Mouse (Mus musculus) cerebellum, postnatal 10 days (tissue): ENCODE measurements at regions not wholly inside any gene's neighbourhood (a gene's known extent, or its start where the extent isn't known, plus 50 kb on each side); places are given as distances from the start of the nearest gene placed in this dataset.

Experiments
- DNase-seq, 2 experiments: peaks; one replicate each; pipeline ENCODE4 v3.0.0; 2021; ENCODE audit warnings: mixed read lengths in 2 of 2

DNA sequence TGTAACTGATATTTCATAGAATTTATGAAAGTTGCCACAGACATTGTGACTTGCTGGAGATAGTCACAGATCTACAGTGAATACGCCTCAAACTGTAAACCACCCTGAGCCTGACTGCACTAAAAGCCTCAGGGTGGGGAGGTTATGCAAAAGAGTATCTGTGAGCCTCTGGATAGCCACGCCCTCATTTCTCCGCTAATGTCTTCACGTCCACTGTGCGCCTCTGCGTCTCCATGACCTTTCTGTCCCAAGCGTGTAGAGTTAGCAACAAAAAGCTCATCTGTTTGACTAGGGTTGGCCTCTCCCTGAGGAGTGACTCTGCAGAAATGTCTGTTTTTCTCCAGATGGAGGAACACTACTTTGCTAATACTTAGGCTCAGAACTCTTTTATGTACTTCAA is 170.8 kb upstream of the Gm49356 start:
- DNase-seq, result no peak

DNA sequence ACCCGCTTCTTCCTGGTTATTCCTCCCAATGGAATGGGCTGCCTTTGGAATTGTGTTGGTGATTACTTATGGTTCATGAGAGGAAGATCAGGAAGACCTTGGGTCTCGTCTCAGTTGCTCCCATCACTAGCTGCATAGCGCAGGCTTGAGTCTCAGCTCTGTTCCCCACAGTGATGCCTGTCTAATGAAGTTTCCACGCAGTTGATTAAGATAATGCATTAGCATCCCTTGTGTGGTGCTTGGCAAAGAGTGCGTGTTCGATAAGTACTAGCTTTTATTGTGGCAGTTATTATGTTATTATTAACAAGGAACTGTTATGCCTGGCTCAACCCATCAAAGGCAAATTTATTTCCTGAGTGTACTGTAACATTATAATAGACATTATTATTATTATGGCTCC is 169.7 kb upstream of the Gm49356 start:
- DNase-seq, result no peak

DNA sequence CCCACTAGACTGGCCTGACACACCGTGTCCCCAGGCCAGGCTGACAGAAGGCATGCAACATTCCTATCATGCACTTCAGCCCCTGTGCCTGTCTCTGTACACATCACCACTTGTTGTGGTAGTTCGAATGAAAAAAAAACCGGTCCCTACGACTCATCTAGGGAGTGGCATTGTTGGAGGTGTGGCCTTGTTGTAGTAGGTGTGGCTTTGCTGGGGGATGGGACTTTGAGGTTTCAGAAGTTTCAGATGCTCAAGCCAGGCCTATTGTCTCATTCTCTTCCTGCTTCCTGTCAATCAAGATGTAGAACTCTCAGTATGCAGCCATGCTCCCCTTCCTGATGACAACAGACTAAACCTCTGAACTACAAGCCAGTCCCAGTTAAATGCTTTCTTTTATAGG is 162.1 kb upstream of the Gm49356 start:
- DNase-seq, result no peak

DNA sequence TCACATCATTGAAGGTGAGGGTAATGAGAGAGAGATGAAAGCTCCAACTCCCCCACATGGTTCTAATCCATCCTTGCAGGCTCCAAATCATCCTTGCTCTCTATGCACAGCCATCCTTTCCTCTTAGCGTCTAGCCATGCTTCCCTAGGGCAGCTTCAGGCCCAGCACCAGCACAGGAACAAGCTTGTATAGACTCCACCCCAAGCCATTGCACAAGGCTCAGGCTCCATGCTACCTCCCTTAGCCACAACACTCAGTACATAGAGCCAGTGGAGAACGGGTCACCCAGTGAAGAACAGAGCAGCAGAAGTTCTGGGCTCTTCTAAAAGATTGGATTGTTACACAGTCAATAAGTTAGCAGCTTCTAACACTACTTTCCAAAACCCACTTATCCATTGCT is 160.8 kb upstream of the Gm49356 start:
- no peak for DNase-seq

DNA sequence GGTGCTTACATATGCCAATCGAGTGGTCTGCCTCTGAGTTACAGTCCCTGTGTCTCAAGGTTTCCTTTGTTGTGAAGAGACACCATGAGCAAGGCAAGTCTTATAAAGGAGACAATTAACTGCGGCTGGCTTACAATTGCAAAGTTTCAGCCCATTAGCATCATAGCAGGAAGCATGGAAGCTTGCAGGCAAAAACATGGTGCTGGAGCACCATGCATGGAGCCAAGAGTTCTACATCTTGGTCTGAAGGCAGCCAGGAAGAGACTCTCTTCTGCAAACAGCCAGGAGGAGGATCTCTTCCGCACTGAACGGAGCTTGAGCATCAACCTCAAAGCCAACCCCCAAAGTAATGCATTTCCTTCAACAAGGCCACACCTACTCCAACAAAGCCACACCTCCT is 158.2 kb upstream of the Gm49356 start:
- no peak for DNase-seq

DNA sequence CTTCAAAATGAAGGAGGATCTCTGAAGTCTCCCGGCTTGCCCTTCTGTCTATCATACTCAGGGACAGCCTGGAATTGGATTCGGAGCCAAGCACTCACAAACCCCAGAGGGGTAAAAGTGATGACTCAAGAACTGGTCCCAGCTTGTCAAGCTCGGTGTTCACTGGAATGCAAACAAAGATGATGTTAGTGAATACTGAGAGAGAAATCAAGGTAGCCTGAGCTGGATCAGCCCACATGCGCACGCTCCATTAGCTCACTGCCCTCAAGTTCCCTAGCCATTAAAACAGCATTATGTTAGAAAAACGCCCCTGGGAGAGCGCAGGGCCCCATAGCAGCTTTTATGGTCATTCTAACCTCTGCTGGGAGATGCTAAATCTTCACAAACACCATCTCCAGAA is 157.8 kb upstream of the Gm49356 start:
- DNase-seq, result no peak

DNA sequence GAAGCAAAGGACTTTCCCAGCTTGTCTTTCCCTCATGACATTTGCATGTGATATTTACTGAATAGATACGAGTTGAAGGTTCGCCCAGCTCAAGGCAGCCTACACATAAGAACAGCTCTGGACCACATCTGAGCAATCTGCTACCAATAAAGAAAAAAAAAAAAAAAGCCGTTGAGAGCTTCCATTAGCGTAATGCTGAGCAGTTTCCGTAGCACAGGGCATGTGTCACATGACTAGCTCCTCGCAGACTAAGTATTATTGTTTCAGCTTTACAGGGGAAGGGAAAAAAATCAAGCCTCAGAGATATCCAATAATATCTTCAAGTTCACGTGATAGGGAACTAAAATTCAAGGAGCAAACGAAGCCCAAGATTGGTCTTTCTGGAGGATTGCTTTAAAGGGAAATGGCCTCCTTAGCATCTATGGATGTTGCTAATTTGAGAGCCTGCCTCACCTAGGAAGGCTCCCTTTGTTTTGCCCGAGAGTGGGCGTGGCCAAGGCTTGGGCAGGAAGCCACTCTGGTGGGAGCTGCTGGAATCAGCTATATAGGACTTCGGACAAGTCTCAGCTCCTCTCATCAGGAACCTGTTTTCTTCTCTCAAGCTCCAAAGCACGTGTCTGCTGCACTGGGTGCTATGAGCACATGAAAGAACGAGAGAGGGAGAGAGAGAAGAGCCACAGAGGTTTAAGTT is 157.0 kb upstream of the Gm49356 start:
- DNase-seq, result peak; percentile 36 to 46
